Mouse (Mus musculus) adrenal gland, postnatal 25 days (tissue): ENCODE measurements around the gene Gm3164. TPM values are rescaled to one million over a fixed set of nuclear protein-coding genes. Genes with fewer than 3 reads are reported as not detected.
"Not testable (repeated sequence)": the region's sequence is repeated elsewhere in the genome, so short reads cannot be mapped to it uniquely, and the experiment has no call there.

ENCODE experiments used
- DNase-seq: peaks from one replicate; pipeline ENCODE4 v3.0.0; 2021; ENCODE audit warnings: mixed read lengths
- long read RNA-seq: library from polyadenylated mRNA; stranded (forward); transcript quantifications from one replicate; pipeline ENCODE4 v2.0.0, GENCODE M21; 2021
- total RNA-seq: library from RNA; stranded (reverse); gene quantifications from 2 replicates; pipeline ENCODE4 v1.2.3, GENCODE M21; 2021

Gm3164 gene
- total RNA-seq = 0.18 TPM in 1 of 2 replicates, not detected in the other
- long read RNA-seq = 0 reads

DNA sequence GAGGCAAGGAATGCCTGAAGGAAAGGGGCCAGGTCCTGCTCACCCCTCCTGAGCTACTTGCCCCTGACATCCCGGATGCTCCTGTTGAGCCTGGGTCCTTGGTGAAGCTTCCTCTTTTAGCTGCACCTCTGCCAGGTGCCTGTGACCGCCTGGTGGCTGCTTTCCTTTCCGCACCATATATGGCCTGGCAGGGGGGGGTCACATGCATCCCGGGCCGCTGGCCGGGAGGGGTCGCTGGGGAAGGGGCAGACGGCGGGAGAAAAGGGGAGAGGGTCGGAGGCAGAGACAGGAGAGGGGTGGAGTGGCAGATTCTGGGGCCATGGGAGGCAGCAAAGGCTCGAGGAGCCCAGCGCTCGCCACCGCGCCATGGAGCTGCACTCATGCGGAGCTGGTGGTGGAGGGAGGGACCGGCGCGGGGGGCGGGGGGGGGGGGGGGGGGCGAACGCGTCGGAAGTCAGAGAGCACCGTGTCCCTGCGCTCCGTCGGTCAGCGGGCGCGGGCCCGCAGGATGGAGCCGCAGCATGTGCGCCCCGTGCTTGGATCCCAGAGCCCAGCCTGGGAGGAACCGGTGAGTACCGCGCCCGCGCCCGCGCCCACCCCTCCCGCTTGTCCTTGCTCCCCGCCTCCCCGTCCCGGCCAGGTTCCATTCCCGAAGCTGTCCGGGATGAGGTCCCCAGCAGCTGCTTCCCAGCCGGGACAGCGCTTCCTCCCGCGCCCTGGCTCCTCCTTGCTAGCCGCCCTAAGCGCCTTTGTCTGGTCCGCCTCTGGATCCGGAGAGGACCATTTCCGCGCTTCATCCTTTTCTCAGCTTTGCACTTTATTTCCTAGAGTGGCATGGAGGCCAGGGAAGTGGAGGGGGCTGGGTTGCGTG, at the start of gene Gm3164:
TSS of gene Gm3164 (plus strand) at position 484 of the 871 bp plus-strand sequence.
- peak; percentile 45 for DNase-seq

DNA sequence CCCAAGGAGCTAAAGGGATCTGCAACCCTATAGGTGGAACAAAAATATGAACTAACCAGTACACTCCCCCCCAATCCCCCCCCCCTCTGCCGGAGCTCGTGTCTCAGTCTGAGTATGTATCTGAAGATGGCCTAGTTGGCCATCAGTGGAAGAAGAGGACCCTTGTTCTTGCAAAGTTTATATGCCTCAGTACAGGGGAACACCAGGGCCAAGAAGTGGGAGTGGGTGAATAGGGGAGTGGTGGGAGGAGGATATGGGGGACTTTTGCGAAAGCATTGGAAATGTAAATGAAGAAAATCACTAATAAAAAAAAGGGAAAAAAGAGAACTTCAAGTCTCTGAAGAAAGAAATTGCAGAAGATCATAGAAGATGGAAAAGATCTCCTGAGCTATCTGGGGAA, 46.3 kb upstream of the Gm3164 start:
- DNase-seq = not testable (repeated sequence)

DNA sequence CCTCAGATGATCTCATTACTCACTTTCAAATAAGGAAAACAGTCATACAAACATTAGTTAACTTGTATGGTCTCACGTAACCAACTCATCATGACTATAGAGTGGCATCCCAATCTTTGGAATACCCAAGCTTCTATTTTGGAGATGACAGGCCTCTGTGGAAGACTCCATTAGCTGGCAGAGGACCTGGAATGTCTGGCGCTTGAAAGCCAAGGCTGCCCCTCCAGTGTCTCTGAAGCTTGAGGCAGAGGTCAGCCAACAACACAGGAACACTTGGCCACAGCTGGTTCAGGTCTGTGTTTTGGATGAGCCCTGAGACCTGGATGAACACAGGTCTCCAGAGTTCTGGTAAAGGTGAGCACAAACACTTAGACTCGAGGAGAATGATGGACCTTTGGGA, 45.6 kb upstream of the Gm3164 start:
- DNase-seq = not testable (repeated sequence)

DNA sequence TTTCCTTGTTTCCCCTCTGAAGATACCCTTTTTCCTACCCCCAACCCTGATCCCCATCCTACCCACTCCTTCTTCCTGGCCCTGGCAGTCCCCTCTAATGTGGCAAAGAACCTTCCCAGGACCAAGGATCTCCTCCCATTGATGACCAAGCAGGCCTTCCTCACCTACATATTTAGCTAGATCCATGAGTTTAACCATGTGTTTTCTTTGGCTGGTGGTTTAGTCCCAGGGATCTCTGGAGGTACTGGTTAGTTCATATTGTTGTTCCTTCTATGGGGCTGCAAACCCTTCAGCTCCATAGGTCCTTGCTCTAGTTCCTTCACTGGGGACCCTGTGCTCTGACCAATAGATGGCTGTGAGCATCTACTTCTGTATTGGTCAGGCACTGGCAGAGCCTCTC, 37.4 kb upstream of the Gm3164 start:
- DNase-seq = not testable (repeated sequence)

DNA sequence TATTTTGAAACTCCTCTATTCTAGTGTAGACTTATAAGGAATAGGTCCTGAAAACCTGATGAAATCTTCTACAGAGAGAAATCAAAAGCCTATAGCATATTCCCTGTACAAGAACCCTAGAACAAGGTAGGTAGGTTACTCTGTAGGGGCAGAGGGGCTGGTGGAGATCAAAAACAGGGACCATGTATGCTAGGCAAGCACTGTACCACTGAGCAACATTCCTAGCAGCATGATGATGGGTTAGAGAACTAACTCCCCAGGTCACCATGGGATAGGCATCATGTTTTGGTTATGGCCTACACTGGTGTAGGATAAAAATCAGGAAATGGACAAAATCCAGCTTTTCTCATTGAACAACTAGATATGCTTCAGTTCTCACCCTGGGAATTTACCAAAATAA, 29.6 kb upstream of the Gm3164 start:
- not testable (repeated sequence) for DNase-seq

DNA sequence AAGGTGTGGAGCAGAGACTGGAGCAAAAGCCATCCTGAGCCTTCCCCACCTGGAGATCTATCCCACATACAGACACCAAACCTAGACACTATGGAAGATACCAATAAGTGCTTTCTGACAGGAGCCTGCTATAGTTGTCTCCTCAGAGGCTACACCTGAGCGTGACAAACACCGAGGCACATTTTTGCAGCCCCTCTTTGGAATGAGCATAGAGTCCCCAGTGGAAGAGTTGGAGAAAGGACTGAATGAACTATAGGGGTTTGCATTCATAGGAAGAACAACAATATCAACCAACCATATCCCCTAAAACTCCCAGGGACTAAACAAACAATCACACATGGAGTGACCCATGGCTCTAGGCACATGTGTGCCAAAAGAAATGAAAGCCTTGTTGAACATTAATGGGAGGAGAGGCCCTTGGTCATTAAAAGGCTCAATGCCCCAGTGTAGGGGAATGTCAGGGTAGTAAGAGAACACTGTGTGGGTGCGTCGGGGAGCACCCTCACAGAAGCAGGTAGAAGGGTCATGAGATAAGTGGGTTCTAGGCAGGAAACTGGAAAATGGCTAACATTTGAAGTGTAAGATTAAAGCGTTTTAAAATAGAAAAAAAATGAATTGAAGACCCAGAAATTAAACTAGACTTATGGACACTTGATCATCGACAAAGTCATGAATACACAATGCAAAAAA, 22.3 kb upstream of the Gm3164 start:
- not testable (repeated sequence) for DNase-seq

DNA sequence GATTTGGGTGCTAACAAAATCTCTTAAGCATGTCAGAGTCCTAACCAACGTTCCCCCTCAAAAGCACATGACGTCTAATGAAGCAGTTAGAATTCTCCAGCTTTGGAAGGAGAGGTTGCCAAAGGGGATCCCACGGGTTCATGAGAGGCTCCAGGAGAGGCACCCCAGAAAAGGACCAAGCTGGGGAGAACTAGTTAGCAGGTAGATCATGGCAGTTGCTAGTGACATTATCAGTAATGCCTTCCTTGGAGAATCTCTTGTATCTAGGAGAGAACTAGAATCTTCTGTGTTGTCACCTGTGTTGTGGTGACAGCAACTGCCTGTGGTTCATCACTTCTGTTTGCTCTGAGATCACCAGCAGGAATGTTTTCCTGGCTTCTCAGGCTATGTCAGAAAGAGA, 18.0 kb upstream of the Gm3164 start, which contains the start of gene Gm3159:
TSS of gene Gm3159 (plus strand) at position 301 of the 400 bp plus-strand sequence.
- DNase-seq = not testable (repeated sequence)

DNA sequence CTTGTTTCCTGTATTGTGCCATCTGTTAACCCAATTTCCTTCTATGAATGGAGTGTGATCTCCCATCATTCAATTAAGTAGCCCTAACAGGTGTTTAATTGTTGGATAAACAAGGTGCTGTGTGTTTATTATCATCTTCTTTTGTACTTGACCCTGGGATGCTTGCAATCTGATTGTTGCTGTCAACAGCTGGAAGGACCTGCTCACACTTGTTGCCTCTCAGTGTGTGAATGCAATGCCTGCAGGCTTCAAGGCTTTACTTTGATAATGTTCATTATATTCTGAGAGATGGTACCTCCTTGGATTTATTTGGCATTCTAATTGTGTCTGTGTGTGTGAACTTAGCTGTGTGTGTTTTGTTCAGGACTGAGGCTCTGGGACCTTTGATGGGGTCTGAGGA, 16.6 kb upstream of the Gm3164 start:
- DNase-seq = not testable (repeated sequence)

DNA sequence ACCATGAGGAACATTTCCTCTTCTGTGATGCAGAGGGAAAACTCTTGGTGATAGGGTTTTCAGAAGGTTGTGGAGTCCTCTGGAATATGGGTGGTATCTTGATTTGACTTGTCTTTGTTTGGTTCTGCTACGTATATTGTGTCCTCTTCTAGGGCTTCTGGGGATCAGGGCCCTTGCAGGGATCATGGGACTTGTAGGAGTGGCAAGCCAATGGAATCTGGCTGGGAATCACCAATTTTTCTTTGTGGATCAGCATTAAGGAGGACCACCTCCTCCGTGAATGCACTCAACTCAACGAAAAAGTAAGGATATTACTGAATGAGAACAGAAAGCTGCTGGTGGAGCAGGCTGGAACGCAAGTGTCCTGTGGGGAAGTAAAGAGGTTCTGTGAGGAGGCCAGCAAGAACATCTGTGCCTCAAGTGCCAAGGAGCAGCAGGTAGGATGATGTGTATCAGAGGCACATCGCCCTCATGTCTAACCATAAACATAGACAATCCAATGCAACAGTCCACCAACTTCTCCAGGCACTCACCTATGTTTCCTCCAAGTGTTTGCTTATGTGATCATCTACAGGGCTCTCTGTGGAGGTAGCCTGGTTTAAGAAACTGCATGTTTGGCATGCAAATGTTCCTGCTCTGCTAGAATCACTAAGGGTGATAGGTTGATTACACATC, 15.0 kb upstream of the Gm3164 start:
- DNase-seq = not testable (repeated sequence)

DNA sequence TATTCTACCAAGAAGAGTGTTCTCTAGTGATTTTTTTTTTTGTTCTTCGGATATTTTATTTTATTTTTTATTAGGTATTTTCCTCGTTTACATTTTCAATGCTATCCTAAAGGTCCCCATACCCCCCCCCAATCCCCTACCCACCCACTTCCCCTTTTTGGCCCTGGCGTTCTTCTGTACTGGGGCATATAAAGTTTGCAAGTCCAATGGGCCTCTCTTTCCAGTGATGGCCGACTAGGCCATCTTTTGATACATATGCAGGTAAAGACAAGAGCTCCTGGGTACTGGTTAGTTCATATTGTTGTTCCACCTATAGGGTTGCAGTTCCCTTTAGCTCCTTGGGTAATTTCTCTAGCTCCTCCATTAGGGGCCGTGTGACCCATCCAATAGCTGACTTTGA, 14.0 kb upstream of the Gm3164 start:
- peak; percentile 1 for DNase-seq

DNA sequence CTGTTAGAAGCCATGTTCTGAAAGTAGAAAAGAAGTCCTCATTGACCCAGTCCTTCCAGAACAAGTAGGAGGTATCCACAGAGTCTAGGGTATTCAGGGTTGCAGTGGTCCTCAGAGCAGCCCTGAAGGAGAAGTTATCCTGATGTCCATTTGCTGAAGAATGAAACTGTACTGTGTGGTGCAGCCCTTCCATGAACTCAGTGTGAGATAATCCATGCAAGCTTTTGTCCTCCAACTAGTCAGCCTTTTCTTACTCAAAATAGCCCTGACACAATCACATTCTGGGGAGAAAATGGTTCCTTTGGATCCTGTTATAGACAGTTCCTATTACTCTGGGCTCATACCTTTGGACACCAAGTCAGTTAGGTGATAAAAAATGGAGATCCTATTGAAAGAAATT, 11.4 kb upstream of the Gm3164 start:
- not testable (repeated sequence) for DNase-seq

DNA sequence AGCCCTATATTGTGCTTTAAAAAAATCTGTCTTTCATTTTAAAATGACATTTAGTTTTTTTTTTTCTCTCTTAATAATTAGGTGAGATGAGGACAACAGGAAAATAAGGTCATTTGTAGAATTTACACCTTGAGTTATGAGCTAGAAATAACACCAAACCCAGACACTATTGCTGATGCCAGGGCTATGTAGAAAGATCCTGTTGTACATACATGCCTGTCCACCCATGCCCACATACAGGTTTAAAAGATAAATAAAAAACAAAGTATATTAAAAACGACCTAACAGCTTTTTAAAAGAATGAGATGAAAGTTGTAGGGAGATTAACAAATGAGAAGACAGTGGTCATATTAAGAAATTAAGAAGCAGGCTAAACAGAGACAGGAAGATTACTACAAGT, 5.3 kb upstream of the Gm3164 start:
- DNase-seq = not testable (repeated sequence)

DNA sequence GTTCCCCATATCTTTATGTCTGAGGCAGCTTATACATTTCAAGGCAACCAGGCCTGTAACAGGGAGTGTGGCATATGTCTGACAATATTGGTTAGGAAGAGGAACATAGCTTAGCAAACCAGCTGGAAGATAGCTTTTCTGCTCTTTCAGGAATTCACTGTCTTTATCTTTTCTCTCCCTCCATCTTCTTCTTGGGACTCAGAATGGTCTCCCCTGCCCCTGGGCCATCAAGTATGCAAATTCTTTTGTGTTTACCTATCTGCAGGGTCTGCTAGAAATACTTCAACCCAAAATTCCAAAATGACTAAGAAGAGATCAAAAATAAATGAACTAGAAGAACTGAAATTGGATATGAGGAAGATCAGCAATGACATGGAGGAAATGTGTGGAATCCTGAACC, 15.4 kb downstream of the Gm3164 start, which contains the start of gene Gm3173:
TSS of gene Gm3173 (plus strand) at position 301 of the 400 bp plus-strand sequence.
- not testable (repeated sequence) for DNase-seq

DNA sequence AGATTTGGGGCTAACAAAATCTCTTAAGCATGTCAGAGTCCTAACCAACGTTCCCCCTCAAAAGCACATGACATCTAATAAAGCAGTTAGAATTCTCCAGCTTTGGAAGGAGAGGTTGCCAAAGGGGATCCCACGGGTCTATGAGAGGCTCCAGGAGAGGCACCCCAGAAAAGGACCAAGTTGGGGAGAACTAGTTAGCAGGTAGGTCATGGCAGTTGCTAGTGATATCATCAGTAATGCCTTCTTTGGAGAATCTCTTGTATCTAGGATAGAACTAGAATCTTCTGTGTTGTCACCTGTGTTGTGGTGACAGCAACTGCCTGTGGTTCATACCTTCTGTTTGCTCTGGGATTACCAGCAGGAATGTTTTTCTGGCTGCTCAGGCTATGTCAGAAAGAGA, 66.2 kb downstream of the Gm3164 start, which contains the start of gene Gm3182:
TSS of gene Gm3182 (plus strand) at position 301 of the 400 bp plus-strand sequence.
- DNase-seq = not testable (repeated sequence)

Other genes starting within 250 kb of the Gm3164 start
- 0.18 TPM in 1 of 2 replicates, not detected in the other for gene Gm2974, start 232.9 kb upstream of the Gm3164 start, total RNA-seq
- gene Gm3138, start 165.8 kb upstream of the Gm3164 start, total RNA-seq = not detected in 2 replicates
- not detected in 2 replicates for gene Gm3149, start 98.2 kb upstream of the Gm3164 start, total RNA-seq
- gene 2610042L04Rik, start 80.7 kb upstream of the Gm3164 start, total RNA-seq = 0.18 TPM in 1 of 2 replicates, not detected in the other
- gene Gm3159, start 17.9 kb upstream of the Gm3164 start, total RNA-seq = not detected in 2 replicates
- not detected in 2 replicates for gene Gm3173, start 15.5 kb downstream of the Gm3164 start, total RNA-seq
- gene Gm3182, start 66.3 kb downstream of the Gm3164 start, total RNA-seq = not detected in 2 replicates
- not detected in 2 replicates for gene Gm3047, start 140.0 kb downstream of the Gm3164 start, total RNA-seq
- gene Gm8159, start 216.9 kb downstream of the Gm3164 start, total RNA-seq = not detected in 2 replicates
- gene Gm3239, start 248.7 kb downstream of the Gm3164 start, total RNA-seq = not detected in 2 replicates